Mouse (Mus musculus) midbrain, embryonic 11.5 days (tissue): ENCODE results near the gene Fem1b. TPM values are rescaled to one million over a fixed set of nuclear protein-coding genes. Genes with fewer than 3 reads are reported as not detected.

Source experiments
- ATAC-seq: fragments of 200-750 bp; cut with Nextera tagmentation; 2 replicates; pipeline ENCODE4 v1.8.0; 2017; ENCODE audit warnings: moderate TSS enrichment, moderate library complexity; ENCODE audit not compliant: low FRiP score
- DNase-seq: peaks from one replicate; pipeline ENCODE4 v3.0.0; 2015; ENCODE audit warnings: low spot score; ENCODE audit errors: missing footprints
- H3K27ac ChIP-seq: fragments of 300-500 bp; sonication (generic); 2 replicates; pipeline ENCODE4 v1.5.1; 2014; ENCODE audit warnings: low read depth, low read length
- H3K27me3 ChIP-seq: fragments of 300-500 bp; sonication (generic); 2 replicates; pipeline ENCODE4 v1.6.1; 2014; ENCODE audit warnings: mild to moderate bottlenecking, low read length, moderate library complexity, mixed read lengths; ENCODE audit not compliant: control insufficient read depth, insufficient read depth
- H3K36me3 ChIP-seq: fragments of 300-500 bp; sonication (generic); 2 replicates; pipeline ENCODE4 v1.6.1; 2014; ENCODE audit warnings: mild to moderate bottlenecking, low read length, moderate library complexity, mixed read lengths; ENCODE audit not compliant: control insufficient read depth, insufficient read depth
- H3K4me1 ChIP-seq: fragments of 300-500 bp; sonication (generic); 2 replicates; pipeline ENCODE4 v1.6.1; 2014; ENCODE audit warnings: low read length; ENCODE audit not compliant: control insufficient read depth, insufficient read depth
- H3K4me2 ChIP-seq: fragments of 300-500 bp; sonication (generic); 2 replicates; pipeline ENCODE4 v1.6.1; 2014; ENCODE audit warnings: mild to moderate bottlenecking, moderate library complexity
- H3K4me3 ChIP-seq: fragments of 300-500 bp; sonication (generic); 2 replicates; pipeline ENCODE4 v1.5.1; 2014; ENCODE audit warnings: low read depth, low read length
- H3K9ac ChIP-seq: fragments of 300-500 bp; sonication (generic); 2 replicates; pipeline ENCODE4 v1.6.1; 2014; ENCODE audit warnings: low read length
- H3K9me3 ChIP-seq: fragments of 300-500 bp; sonication (generic); 2 replicates; pipeline ENCODE4 v1.6.1; 2016; ENCODE audit warnings: low read length; ENCODE audit not compliant: control insufficient read depth
- WGBS: fragments of 180-500 bp; shearing (Covaris S2); extraction: QIAGEN DNeasy Blood & Tissue Kit; methylation state at CpG from one replicate; pipeline ENCODE4 v1.1.7; 2014; 5-methylcytosine and 5-hydroxymethylcytosine counted together
- polyA plus RNA-seq: library from polyadenylated mRNA; unstranded; fragments of >200 nt; fragmentation: Nextera tagmentation; extraction: Ambion mirVana; gene quantifications from 2 replicates; pipeline ENCODE4 v1.2.1, GENCODE M21; 2014

Fem1b gene
- polyA plus RNA-seq, 1 experiment from 2014 or later, result 63.7 TPM

DNA sequence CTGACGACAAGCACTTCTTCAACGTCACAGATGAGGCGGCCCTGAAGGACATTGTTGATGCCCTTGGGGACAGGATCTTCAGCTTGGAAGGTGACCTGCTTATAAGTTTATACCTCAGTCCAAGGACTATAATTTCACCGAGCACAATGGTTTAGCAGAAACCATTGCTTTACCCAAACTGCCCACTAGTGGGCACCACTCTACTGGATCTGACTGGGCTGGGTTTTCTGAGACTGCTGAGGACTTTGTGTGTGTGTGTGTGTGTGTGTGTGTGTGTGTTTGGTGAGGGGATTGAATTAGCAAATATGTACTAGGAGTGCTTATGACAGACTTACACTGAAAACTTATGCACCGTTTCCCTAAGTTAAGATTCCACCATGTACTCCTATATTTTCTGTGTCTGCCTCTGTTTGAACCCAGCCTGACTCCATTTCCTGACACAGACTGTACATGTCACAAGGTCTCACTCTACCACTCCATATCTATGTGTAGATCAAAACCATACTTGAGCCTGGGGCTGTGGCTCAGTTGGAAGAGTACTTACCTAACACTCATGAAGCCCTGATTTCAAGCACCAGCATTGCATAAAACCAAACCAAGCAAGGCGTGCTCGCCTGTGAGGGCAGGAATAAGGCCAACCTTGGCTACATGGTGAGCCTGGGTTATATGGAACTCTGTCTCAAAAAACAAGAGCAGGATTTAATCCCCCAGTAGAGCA lies 67.0 kb downstream of the Fem1b start:
- ATAC-seq, result no peak
- peak; percentile 97 for DNase-seq

More for the DNA sequence above, 67.0 kb downstream of the Fem1b start:
- Histone ChIP-seq H3K9ac (no peak overlapping the region), H3K4me1 (no peaks in the 10 kb centered on the region), H3K27me3 (no peaks in the 10 kb centered on the region), H3K4me2 (no peak overlapping the region), H3K36me3 (no peaks in the 10 kb centered on the region), H3K9me3 (no peaks in the 10 kb centered on the region), H3K4me3 (no peak overlapping the region), H3K27ac (no peak overlapping the region)
- 53% methylated on average over 7 of the region's 7 CpGs for WGBS

Other genes starting within 250 kb of the Fem1b start
- 2.4 and 3.9 TPM in 2 replicates for gene Itga11, start 134.1 kb downstream of the Fem1b start, polyA plus RNA-seq
- gene Cln6, start 26.9 kb upstream of the Fem1b start, polyA plus RNA-seq, result 7.9 and 8.5 TPM in 2 replicates
- gene Calml4, start 46.1 kb upstream of the Fem1b start, polyA plus RNA-seq, result 0.40 and 1.2 TPM in 2 replicates
- gene Pias1, start 176.0 kb upstream of the Fem1b start, polyA plus RNA-seq, result 73.3 and 74.5 TPM in 2 replicates